Mouse (Mus musculus) kidney, adult 11 months (tissue): ENCODE results near the gene Gm3435.
"Not testable (repeated sequence)": the region's sequence is repeated elsewhere in the genome, so short reads cannot be mapped to it uniquely, and the experiment has no call there.

Source experiments
- DNase-seq: peaks from one replicate; pipeline ENCODE4 v3.0.0; 2022

Gene Gm3435

DNA sequence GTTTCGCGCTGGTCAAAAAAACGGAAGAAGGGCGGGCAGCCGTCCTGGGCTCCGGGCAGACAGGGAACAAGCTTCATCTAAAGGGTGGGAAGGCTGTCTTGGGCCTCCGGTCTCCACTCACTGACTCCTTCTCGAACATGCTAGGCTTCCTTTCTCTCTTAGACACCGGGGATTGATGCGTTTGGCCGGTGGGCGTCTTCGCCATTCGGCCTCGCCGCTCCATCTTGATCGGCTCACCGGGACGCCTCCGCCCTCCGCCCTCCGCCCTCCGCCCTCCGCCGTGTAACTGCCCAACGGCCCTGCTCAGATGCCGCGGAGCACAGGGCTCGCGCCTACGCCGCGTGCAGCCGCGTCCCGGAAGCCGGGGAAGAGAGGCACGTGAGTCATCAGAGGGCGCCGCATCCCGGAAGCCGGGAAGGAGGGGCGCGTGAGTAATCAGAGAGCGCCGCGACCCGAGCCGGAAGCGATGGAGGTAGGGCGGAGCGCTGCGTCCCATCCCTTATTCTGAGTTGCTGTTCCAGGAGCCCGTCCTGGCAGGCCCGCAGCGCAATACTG, 31.3 kb downstream of the Gm3435 start, which contains the start of the genes Ermard, Tcte3 and Gm3448:
Gene Ermard (plus strand): TSS at position 34 of the 555 bp plus-strand sequence.
Gene Tcte3 (minus strand): TSS at position 314 of the 555 bp plus-strand sequence.
Gene Gm3448 (minus strand): TSS at position 363 of the 555 bp plus-strand sequence.
- DNase-seq = peak; percentile 26

DNA sequence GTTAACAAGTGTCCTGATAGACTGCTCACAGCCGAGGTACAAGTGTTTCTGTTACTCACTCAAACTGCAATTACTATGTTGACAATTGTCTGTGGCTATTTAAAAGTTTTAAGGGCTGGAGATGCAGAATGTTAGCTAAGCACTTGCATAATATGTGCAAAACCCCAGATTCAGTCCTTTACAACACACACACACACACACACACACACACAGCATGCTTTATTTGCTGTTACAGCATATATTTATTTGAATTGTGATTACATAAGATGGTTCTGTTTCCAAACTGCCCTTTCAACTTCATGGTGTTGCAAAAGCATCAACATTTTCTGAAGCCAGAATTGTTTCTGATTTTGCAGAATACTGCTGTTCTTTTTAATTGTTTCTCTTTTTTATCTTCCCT, 40.4 kb downstream of the Gm3435 start:
- not testable (repeated sequence) for DNase-seq

- DNase-seq = not testable (repeated sequence)
Observed at GRCm38 (mm10) chr17:15052766-15053165, 42.8 kb downstream of the Gm3435 start.

GRCm38 (mm10) chr17:15053183-15053828, 43.3 kb downstream of the Gm3435 start:
- not testable (repeated sequence) for DNase-seq

GRCm38 (mm10) chr17:15053829-15054200, 43.8 kb downstream of the Gm3435 start:
- not testable (repeated sequence) for DNase-seq

DNA sequence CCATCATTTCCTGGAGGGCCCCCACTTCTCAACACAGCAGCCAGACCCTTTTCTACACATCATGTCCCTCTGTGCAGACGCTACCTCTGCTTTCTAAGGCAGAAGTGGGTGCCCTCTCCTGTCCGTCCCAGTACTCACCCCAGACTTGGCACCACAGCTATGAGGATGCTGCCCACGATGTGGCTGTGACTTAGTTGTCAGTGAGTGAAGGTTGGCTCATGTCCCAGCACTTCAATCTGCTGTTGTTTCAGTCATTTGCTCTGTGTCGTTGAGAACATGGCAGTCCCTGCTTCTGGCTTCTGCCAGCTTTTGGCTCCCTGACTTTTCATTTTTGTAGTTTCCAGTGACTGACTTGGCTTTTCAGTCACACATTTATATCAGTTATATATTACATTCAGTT, 45.9 kb downstream of the Gm3435 start:
- DNase-seq = no peak

GRCm38 (mm10) chr17:15058161-15058591, 48.2 kb downstream of the Gm3435 start:
- DNase-seq = no peak

DNA sequence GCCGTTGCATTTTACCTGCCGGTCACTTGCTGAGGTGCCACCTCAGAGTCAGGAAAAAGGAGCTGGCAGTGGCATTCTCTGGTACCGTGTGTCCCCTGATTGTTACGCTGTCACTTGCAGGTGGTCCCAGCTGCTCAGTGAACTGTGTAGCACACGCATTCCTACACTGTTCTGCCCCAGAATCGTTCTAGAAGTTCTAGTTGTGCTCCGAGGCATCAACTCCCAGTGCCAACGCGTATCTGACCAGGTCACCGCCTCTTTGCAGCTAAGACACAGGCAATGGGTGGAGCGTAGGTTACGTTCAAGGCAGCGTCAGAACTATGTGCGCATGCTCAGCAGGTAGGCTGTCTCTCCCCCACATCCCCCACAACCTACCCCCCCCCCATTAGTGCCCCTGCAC, 49.7 kb downstream of the Gm3435 start:
- no peak for DNase-seq

- no peak for DNase-seq
Observed at GRCm38 (mm10) chr17:15060356-15060755, 50.4 kb downstream of the Gm3435 start.

DNA sequence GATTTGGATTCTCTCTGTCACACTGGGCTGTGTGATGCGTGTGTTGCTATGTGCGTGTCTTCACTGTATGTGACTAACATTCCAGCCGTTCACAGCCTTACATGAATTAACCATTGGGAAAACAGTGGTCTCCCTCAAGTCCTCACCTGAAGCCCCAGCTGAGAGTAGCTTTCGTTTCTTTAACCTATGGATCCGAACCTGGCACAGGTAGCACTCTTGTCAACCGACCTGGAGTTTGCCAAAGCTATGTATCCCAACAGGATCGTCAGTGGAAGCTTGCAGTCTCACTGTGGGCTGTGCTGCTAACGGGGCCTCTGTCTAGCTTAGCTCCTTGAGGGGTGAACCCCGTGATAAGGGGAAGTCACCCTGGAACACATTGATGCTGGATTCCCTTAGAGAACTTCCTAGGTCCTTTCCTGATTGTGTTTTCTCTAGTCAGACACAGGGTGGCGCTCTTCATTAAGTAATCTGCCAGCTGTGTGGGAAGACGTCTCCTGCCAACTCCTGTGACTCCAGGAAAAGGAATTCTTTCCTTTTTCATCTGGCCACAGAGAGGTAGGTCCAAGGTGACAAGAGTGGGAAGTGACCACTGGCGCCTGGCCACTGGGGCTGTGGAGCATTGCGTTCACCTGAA, 55.5 kb downstream of the Gm3435 start:
- peak; percentile 25 for DNase-seq

DNA sequence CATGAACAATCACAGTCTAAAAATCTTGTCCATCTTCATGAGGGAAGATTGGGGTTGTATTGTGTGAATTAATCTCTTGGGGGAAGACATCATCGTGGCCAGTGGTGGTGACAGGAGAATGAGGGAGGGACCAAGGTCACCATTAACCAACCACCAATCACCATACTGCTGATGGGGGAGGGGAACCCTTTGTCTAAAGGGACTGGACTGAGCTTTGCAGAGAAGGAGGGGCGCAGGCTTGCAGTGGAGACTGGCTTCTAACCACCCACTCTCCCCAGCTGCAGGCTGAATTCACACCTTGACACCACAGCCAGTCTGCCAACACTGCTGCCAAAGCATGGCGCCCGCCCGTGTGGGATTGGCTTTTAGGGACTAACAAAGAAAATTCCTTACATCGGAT, 56.1 kb downstream of the Gm3435 start:
- no peak for DNase-seq

- DNase-seq = no peak
Observed at GRCm38 (mm10) chr17:15066911-15067310, 56.9 kb downstream of the Gm3435 start.

DNA sequence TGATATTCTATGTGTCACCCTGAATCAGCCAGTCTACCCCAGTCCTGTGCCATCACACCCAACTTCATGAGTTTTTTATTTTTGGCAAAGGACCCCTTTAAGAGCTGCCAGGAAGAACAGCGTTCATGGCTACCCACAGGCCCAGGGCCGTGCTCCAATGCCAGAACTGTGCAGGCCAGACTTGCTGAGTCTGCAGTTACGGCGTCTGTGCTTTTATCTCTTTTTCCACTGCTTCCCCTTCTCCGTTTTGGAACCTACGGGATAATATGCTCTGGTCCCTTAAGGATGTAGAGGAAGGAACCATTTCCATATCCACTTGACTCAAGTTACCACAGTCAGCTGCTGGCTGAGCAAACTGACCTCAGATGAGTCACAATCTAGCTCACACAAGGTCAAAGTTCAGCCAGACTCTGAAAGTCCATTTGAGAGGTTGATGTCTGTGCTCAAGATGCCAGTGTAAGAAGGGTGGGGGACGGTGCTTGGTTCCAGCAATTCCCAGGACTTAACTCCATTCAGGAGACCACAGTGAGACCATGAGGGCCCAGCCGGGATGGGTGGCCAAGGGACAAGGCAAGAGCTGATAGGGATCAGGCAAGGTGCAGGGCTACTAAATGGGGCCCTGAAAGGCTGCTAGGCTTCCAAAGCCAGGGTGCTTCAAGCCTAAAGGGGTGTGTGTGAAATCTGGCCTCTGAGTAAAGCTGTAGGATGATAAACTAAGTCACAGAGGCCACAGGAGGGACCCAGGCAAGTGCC, 58.2 kb downstream of the Gm3435 start:
- DNase-seq = peak; percentile 38

DNA sequence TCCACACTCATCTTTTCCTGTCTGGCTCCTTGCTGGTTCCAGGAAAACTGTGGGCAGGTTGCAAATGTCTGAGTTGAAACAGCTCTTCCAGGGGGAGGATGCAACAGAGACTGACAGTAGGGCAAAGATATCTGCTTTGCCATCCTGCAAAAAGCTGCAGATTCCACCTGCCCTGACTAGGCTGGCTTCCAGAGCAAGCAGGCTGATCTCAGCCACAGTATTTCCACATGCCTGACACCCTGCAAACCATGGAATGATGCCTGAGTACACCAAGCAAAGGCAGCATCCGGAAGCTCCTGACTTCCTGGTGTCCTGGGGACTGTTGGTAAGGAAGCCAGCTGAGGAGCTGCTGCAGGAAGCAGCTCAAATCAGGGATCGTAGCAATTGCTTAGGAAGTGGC, 59.1 kb downstream of the Gm3435 start:
- DNase-seq = peak; percentile 36
